Mouse (Mus musculus): ENCODE results near the gene Iqschfp. TPM values are rescaled to one million over a fixed set of nuclear protein-coding genes. Genes with fewer than 3 reads are reported as not detected.

Iqschfp gene
- polyA plus RNA-seq, 1 experiment from 2014 or later = 0.54 TPM

DNA sequence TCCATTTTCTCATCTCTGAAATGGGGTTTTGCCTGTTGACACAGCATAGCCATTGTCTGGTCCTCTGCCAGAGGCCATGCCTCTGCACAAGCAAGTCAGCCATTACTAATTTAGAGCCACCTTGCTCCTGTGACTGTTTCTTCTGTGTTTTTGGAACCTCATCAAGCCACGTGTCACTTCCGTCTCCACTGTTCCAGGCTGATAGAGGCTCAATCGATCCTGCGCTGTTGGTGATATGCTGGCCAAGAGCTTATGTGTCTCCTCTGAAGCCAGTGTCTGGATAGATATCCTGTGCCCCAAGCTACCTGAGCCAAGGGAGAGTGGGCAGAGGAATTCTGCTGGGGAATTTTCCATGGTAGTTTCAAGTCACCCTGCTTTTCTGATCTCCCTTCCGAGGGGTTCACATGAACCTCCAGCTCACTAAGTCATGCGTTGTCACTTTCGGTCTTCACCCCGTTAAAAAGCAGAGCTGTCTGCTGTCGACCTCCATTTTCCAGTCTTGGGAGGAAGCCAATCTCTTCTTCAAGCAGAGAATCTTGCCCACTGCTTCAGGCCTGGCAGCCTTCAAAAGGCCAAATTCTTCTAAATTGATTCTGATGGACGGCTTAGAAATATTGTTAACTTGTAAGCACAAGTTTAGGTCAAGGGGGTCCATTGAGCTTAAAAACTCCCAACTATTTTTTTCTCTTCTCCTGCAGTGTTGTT lies 683.8 kb downstream of the Iqschfp start:
- Histone ChIP-seq H3K27ac (no peak overlapping the region), H3K4me1 (peaks cover 20% of the 10 kb centered on the region), H3K36me3 (no peaks in the 10 kb centered on the region), H3K4me3 (no peak overlapping the region), H3K9me3 (no peaks in the 10 kb centered on the region), H3K9ac (no peak overlapping the region), H3K4me2 (no peak overlapping the region), H3K27me3 (peaks cover 20% of the 10 kb centered on the region; the same call in 1 of the 2 replicates)
- WGBS = 66% methylated on average over 10 of the region's 10 CpGs
- no peak for ATAC-seq (ENCODE audit: insufficient number of reproducible peaks, low FRiP score, low TSS enrichment, low read depth)

DNA sequence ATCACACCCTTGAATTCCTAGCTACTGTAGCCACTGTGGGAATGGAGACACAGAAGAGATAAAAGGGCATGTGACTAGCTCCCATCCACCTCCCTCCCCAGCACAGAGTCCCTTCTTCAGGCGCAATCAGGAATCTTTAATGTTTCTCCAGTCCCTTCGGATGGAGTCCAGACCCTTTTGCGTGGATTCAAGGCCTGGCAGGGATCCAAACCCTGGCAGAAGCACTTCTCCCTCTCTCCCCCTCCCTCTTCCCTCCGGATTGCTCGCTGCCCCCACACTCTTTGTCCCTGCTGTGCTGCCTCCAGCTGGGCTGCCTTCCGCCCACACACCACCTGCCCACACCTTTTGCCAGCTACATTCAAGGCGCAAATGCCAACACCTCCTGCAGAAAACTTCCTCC lies 684.4 kb downstream of the Iqschfp start:
- Histone ChIP-seq H3K36me3 (no peaks in the 10 kb centered on the region), H3K4me1 (peaks cover 20% of the 10 kb centered on the region), H3K4me3 (no peak overlapping the region), H3K9me3 (no peaks in the 10 kb centered on the region), H3K4me2 (no peak overlapping the region), H3K9ac (no peak overlapping the region), H3K27me3 (peaks cover 20% of the 10 kb centered on the region; the same call in 1 of the 2 replicates), H3K27ac (no peak overlapping the region)
- WGBS = 14% methylated on average over 7 of the region's 7 CpGs
- ATAC-seq (ENCODE audit: insufficient number of reproducible peaks, low FRiP score, low TSS enrichment, low read depth) = no peak

DNA sequence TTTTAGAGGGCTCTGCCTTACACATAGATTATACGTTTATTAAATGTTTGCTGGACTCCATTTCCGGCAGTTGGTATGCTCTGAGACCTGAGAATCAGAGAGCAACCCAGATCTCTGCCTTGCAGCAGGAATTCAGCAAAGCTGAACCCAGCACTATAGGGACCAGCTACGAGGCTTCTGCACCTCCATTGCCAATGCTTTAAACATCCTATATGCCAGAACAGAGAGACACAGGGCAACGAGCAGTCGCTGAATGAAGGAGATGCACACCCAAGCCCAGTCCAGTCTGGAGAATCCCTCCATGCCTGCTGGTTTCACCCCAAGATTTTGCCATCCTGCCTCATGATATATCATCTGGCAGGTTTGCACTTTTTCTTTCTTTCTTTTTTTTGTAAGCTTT lies 684.9 kb downstream of the Iqschfp start:
- no peak overlapping the region for H3K4me3 ChIP-seq
- no peak overlapping the region for H3K27ac ChIP-seq
- H3K4me1 ChIP-seq = peaks cover 20% of the 10 kb centered on the region
- 44% methylated on average over 5 of the region's 5 CpGs for WGBS
- H3K27me3 ChIP-seq = peaks cover 20% of the 10 kb centered on the region; the same call in 1 of the 2 replicates
- no peaks in the 10 kb centered on the region for H3K9me3 ChIP-seq
- H3K36me3 ChIP-seq = no peaks in the 10 kb centered on the region
- no peak overlapping the region for H3K9ac ChIP-seq
- ATAC-seq (ENCODE audit: insufficient number of reproducible peaks, low FRiP score, low TSS enrichment, low read depth) = no peak
- H3K4me2 ChIP-seq = no peak overlapping the region

DNA sequence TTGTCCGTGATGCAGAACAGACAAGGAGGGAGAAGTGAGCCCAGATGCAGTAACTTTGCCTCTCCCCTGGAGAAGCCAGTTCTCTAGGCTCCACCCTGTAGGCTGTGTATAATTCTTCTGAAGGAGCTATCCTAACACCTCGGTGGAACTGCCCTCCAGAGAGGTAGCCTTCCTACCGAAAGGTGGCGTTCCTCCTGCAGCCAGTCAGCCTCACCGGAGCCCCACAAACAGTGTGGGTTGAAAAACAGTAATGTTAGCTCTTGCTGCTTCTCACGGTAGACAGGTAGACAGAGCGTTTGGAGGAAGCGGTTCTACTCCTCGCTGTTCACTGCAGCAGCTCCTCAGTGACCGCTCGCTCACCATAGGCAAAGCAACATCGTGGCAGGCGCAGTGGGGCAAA lies 689.6 kb downstream of the Iqschfp start:
- Histone ChIP-seq H3K36me3 (no peaks in the 10 kb centered on the region), H3K4me2 (no peak overlapping the region), H3K4me3 (no peak overlapping the region), H3K27me3 (peaks cover 8% of the 10 kb centered on the region; the same call in 1 of the 2 replicates), H3K27ac (no peak overlapping the region), H3K4me1 (peaks cover 26% of the 10 kb centered on the region), H3K9me3 (no peaks in the 10 kb centered on the region), H3K9ac (no peak overlapping the region)
- no peak for ATAC-seq (ENCODE audit: insufficient number of reproducible peaks, low FRiP score, low TSS enrichment, low read depth)
- WGBS = 57% methylated on average over 13 of the region's 13 CpGs

DNA sequence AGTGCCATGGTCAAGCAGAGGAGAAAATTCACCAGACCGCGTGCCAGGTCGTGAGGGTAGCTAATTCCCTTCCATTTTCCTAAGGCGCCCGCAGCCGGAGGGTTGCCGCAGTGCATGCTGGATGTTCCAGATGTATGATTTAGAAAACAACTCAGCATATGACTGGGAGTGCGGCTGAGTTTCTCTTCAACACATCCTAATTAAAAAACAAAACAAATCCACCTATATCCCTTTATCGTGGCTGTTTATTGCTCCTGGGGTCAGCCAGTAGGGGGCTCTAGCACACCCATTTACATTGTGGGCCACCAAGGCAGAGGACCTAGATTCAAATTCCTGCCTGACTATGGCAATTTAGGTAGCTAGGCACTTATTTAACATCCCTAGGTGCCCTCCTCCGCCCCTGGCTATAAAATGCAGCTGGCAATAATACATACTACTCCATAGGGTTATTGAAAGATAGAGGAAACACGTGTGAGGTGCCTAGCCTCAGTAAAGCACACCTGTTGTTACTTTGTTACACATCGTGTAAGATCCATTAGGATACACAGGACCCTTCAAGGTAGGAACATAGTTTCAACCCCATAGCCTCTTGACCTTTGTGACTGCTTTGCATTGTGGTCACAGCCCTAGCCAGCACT lies 690.2 kb downstream of the Iqschfp start:
- H3K27me3 ChIP-seq = 0 out of 2 replicates have a peak, but pooled peaks cover 2% of the 10 kb centered on the region
- H3K36me3 ChIP-seq = no peaks in the 10 kb centered on the region
- no peak overlapping the region for H3K27ac ChIP-seq
- ATAC-seq (ENCODE audit: insufficient number of reproducible peaks, low FRiP score, low TSS enrichment, low read depth) = no peak
- H3K9ac ChIP-seq = no peak overlapping the region
- H3K9me3 ChIP-seq = no peaks in the 10 kb centered on the region
- peaks cover 27% of the 10 kb centered on the region for H3K4me1 ChIP-seq
- H3K4me2 ChIP-seq = no peak overlapping the region
- no peak overlapping the region for H3K4me3 ChIP-seq
- 59% methylated on average over 12 of the region's 12 CpGs for WGBS

DNA sequence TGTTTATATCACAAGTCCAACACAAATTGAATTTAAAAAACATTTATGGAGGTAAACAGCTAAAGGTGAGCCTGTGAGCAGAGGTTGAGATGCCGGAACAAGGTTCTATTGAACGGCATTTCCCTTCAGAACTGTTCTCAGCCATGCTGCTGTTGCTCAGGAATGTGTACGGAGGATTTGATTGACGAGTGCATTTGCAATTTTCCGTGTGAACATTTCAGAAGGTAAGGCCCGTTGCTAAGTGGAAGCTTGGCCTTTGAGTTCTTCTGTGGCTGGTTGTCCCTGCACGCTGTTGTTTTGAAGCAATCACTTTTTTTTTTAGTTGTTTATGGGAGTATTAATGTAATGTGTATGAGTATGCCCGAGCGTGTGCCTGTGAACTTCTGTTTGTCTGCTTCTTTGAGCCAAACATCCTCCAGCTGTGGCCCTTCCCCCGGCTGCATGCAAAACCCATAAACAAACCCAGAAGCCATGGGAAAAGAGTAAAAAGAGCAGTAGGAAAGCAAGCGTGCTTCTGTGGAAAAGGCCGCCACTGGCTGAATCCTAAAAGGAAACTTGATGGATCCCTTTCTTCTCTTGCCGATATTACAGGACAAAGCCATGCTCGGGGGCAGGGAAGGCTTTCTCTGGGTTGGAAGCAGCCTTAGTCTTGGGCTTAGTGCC lies 691.1 kb downstream of the Iqschfp start:
- no peak overlapping the region for H3K27ac ChIP-seq
- H3K4me2 ChIP-seq = peak overlapping the region; percentile 22
- peaks cover 29% of the 10 kb centered on the region for H3K4me1 ChIP-seq
- WGBS = 8% methylated on average over 14 of the region's 14 CpGs
- no peak for ATAC-seq (ENCODE audit: insufficient number of reproducible peaks, low FRiP score, low TSS enrichment, low read depth)
- no peaks in the 10 kb centered on the region for H3K36me3 ChIP-seq
- no peaks in the 10 kb centered on the region for H3K9me3 ChIP-seq
- H3K9ac ChIP-seq = no peak overlapping the region
- no peak overlapping the region for H3K4me3 ChIP-seq
- H3K27me3 ChIP-seq = no peaks in the 10 kb centered on the region

DNA sequence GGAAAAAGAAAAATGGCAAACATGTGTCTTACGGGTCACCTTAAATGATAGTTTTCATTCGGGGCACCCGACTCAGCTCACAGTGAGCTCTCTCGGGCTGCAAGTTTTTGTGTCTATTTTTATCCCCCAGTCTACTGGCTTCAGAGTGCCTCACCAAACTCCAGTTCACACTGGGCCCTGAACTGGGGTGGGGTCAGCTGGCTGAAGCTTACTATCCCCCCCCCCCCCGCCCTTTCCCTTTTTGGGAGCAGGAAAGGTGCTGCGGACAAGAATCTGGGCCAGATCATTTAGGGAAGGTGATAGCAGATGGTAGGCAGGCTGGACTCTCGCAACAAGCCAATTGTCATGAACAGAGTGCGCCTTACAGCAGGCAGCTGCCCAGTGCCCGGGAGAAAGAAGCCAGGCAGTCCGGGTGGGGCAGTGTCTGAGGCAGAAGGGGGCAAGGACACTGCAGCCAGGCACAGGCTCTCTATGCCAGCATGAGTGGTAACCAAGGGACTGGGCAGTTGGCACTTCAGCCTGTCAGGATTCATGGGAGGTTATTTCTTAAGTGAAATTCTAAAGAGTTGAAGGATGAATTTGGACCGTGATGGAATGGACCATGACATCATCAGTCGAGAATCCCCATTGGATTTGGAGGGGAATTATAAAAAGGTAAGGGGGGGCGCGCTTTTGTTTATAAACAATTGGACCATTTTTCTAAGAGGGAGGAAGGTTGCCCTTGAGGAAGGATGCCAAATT lies 691.9 kb downstream of the Iqschfp start:
- 47% methylated on average over 14 of the region's 14 CpGs for WGBS
- H3K27me3 ChIP-seq = no peaks in the 10 kb centered on the region
- H3K9ac ChIP-seq = no peak overlapping the region
- ATAC-seq (ENCODE audit: insufficient number of reproducible peaks, low FRiP score, low TSS enrichment, low read depth) = peak; percentile 18; the same call in 1 of the 2 replicates
- no peaks in the 10 kb centered on the region for H3K9me3 ChIP-seq
- H3K4me1 ChIP-seq = peaks cover 29% of the 10 kb centered on the region
- H3K4me3 ChIP-seq = no peak overlapping the region
- H3K36me3 ChIP-seq = no peaks in the 10 kb centered on the region
- no peak overlapping the region; the same call in 1 of the 2 replicates for H3K4me2 ChIP-seq
- no peak overlapping the region for H3K27ac ChIP-seq

DNA sequence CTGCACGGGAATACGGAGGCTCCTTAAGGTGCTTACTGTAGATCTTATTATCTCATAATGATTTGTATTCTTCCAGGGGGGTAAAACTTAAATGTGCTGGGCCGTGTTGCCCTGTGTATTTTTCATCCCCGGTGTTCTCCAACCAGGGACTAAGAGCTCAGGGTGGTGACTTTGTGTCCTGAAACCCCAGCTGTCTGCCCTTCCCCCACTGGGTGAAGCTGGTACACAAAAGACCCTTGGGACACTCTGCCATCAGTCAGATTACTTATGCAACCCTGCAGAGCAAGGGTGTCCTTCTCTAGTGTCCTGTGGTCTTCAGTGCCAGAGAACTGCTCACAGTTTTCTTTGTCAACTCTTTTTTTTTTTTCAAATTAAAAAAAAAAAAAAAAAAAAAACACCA lies 693.2 kb downstream of the Iqschfp start:
- H3K4me2 ChIP-seq = no peak overlapping the region
- no peaks in the 10 kb centered on the region for H3K9me3 ChIP-seq
- 0 out of 2 replicates have a peak, but pooled peaks cover 7% of the 10 kb centered on the region for H3K27me3 ChIP-seq
- no peaks in the 10 kb centered on the region for H3K36me3 ChIP-seq
- 64% methylated on average over 4 of the region's 4 CpGs for WGBS
- H3K9ac ChIP-seq = no peak overlapping the region
- no peak for ATAC-seq (ENCODE audit: insufficient number of reproducible peaks, low FRiP score, low TSS enrichment, low read depth)
- H3K27ac ChIP-seq = no peak overlapping the region
- H3K4me3 ChIP-seq = no peak overlapping the region
- H3K4me1 ChIP-seq = peaks cover 30% of the 10 kb centered on the region

DNA sequence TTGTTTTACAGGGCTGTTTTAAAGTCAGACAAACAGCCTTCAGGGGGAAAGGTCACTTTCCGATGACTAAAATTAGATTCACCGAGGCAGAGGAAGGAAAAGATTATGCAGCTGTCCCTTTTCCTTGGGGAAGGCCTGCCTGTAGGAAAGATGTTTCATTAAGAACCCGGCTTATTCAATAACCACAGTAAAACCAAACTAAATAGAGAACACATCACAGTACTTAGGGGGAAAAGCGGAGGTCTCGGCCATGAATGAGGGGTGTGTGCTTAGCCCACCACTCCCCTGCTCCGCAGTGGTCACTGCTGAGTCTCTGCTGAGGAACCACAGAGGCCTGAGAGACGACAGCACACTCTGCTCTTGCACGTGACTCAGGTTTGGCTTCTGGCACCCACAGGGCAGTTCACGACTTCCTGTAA lies 694.6 kb downstream of the Iqschfp start:
- H3K4me2 ChIP-seq = no peak overlapping the region
- no peak for ATAC-seq (ENCODE audit: insufficient number of reproducible peaks, low FRiP score, low TSS enrichment, low read depth)
- H3K4me1 ChIP-seq = peaks cover 37% of the 10 kb centered on the region
- WGBS = 35% methylated on average over 9 of the region's 9 CpGs
- H3K4me3 ChIP-seq = no peak overlapping the region
- no peaks in the 10 kb centered on the region for H3K36me3 ChIP-seq
- H3K27ac ChIP-seq = no peak overlapping the region
- no peak overlapping the region for H3K9ac ChIP-seq
- no peaks in the 10 kb centered on the region for H3K9me3 ChIP-seq
- H3K27me3 ChIP-seq = 0 out of 2 replicates have a peak, but pooled peaks cover 14% of the 10 kb centered on the region

DNA sequence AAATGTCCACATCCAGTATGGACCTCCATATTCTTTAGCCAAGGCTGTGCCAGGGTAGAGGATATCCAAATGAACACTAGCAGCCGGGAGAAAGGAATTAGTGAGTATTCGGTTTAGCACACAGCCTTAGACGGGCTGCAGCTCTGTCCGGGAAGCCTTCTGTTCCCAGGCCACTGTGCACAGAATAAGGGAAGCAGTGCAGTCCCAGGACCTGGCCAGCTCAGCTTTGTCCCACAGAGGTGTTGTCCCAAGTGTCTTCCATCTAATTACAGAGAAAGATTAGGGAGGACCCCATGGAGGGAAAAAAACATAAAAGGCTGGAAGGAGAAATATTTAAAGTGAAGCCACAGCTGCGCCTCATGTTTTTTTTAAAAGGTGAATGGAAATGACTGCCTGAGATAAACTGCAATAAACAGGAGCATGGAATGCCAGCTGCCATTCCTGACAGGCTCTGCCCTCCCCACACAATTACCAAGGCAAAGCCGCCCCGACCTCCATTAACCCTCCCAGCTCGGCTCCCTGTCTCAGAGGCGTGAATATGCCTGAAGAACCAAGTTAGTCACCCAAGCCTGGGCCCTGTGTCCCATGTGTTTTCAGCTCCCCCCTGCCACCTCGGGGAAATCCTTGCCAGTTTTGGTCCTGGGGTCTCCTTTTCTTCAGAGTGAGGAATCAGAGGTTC lies 695.7 kb downstream of the Iqschfp start:
- no peak for ATAC-seq (ENCODE audit: insufficient number of reproducible peaks, low FRiP score, low TSS enrichment, low read depth)
- Histone ChIP-seq H3K4me3 (no peak overlapping the region), H3K4me2 (no peak overlapping the region), H3K36me3 (no peaks in the 10 kb centered on the region), H3K9ac (no peak overlapping the region), H3K4me1 (peaks cover 31% of the 10 kb centered on the region), H3K27me3 (0 out of 2 replicates have a peak, but pooled peaks cover 14% of the 10 kb centered on the region), H3K27ac (no peak overlapping the region), H3K9me3 (no peaks in the 10 kb centered on the region)
- WGBS = 37% methylated on average over 10 of the region's 10 CpGs

DNA sequence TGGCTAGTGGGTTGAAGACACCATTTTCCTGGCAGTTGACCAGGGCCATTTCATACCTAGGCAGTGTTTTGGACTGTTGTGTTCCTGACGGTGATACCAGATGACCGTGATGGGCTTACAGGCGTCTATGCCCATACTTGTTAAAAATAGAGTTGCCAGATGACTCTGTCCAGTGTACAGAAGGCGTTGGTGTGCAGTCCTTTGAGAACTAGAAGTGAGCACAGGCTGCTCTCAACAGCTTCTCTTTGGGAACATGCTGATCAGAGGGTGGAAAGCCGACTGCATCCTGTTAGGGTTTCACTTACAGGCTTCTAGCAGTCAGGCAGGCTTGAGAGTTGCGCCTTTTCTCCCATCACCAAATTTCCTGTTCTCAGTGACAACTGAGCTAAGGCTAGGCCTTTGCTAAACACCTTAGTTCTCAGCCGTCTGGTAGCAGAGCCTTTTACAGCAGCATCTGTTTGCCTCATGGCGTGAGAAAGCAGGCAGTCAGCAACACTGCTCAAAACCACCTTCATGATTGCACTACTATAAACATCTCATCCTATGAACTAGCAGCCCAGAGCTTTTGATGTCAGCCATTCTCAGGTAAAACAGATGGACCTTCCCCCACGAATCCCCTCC lies 697.3 kb downstream of the Iqschfp start:
- Histone ChIP-seq H3K4me1 (peaks cover 17% of the 10 kb centered on the region), H3K4me2 (no peak overlapping the region)
- WGBS = 43% methylated on average over 9 of the region's 9 CpGs

More for the DNA sequence above, 697.3 kb downstream of the Iqschfp start:
- Histone ChIP-seq H3K9me3 (no peaks in the 10 kb centered on the region), H3K4me3 (no peak overlapping the region), H3K36me3 (no peaks in the 10 kb centered on the region), H3K27me3 (0 out of 2 replicates have a peak, but pooled peaks cover 14% of the 10 kb centered on the region), H3K9ac (no peak overlapping the region), H3K27ac (no peak overlapping the region)
- no peak for ATAC-seq (ENCODE audit: insufficient number of reproducible peaks, low FRiP score, low TSS enrichment, low read depth)
